Mouse (Mus musculus) adrenal gland, adult 18-20 months (tissue): Measurements from ENCODE around the gene Gstm4. TPM values are rescaled to one million over a fixed set of nuclear protein-coding genes. Genes with fewer than 3 reads are reported as not detected.
A peak's percentile ranks its signal among the peaks of the same experiment; 100 is the strongest.
"Not testable (repeated sequence)": the region's sequence is repeated elsewhere in the genome, so short reads cannot be mapped to it uniquely, and the experiment has no call there.

Experiments used
- DNase-seq, 2 experiments: peaks; one replicate each; pipeline ENCODE4 v3.0.0; 2021 to 2022; ENCODE audit warnings: low spot score in 2 of 2
- total RNA-seq, 2 experiments: library from RNA; stranded (reverse); gene quantifications; 1 replicate in 1 of 2; 2 replicates in 1 of 2; pipeline ENCODE4 v1.2.3; 2021

Gstm4 gene
- total RNA-seq, 2 experiments from 2014 or later: 19.6 to 20.3 TPM

DNA sequence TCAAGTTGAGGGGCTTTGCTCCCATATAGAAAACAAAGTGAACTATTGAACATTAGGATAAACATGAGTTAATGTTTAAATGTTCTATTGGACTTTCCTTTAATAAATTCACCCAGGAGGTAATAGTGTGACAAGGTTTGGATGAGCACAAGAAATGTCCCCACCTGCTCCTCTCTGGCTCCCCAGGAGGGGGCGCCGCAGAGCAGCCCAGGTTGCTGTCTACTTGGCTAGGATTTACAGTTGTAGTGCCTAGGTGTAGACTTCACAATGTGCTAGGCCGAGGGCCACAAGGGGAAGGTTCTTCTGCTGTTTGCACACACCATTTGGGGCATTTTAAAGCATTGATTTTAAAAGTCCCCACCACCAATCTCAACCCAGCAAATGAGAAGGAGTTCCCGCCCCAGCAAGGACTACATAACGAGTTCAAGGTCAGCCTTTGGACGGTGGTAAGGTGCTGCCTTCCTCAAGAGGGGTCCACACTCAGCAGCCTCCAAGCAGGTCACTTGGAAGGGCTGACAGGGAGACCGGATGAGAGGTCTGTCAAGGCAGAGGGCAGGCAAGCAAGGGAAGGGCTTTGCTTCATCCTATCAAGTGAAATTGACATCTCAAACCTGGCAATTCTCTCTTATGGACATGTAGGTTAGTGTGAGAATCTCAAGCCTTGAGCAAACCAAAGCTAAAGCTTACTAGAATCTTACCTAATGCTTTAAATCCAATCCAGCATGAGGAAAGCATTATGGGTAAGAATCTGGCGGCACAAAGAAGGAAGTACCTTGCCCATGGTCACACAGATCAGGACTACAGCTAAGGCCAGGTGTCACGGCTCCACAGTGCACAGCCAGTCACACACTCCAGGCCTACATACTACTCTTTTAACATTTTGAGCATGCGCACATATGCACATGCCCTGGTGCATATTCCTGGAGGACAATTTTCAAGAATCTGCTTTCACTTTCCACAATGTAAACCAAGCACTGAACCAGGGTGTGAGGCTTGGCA lies 25.9 kb upstream of the Gstm4 start:
- DNase-seq: peak; percentile 76 to 80

DNA sequence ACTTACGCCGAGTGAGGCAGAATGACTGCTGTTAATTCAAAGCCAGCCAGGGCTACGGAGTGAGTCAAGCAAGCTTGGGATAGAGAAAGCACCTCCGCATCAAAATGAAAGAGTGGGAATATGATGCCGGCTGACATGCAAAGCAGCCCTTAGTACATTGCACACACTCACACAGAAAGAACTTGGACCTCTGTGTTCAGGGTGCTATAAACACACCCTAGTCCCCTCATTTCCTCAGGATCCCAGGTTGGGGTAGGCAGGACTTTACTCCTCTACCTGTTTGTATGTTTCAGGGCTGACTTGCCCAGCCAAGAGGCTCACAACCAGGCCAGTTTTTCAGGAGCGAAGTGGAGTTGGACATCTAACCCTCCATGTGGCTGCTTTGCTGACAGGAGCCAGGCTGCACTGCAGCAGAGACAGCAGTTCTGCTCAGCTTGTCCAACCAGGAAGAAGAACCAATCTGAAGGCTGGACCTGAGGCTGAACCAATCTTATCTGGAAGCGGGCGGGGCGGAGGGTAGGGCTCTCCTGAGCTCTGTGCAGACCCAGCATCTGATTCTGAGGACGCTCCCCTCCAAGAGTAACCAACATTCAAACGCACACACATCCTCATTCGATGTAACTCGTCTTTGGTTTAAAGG lies 24.7 kb upstream of the Gstm4 start:
- DNase-seq: no peak

DNA sequence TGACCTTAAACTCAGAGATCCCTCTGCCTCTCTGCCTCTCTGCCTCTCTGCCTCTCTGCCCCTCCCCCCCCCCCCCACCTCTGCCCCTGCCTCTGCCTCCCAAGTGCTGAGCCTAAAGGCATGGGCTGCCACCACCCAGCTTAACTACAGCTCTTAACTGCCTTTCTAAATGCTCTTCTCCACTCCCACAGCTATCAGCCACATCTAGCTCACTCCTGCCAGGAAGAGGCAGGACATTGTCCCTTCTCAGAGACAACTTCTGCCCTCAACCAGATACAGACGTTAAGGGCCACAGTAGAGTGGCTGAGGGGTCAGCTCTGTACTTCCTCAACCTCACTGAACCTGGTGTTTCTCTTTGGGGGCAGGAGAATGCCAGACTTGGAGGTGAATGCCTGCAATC lies 24.1 kb upstream of the Gstm4 start:
- DNase-seq: no peak

DNA sequence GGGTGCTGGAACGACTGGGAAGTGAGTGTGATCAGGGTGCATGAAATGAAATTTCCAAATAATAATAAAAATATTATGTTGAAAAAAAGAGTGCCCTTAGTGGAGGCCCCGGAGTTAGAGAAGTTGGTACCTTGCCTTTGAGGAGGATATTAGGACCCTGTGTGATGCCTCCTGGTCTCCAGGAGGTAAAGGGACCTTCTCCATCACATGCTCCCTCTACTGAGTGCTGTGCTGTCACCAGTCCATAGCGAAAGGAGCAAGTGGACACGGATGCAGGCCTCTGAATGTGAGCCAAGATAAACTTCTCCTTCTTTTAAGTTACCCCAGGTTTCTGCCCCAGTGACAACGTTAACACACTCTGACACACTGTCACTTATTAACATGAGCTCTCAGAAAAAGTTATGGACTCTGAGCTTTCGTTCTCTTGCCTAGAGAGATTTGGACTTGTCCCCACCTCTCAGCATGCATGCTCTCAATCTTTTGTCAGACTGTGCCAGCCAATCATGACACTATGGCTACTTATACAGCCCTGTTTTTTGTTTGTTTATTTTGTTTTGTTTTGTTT lies 22.8 kb upstream of the Gstm4 start:
- DNase-seq: no peak

DNA sequence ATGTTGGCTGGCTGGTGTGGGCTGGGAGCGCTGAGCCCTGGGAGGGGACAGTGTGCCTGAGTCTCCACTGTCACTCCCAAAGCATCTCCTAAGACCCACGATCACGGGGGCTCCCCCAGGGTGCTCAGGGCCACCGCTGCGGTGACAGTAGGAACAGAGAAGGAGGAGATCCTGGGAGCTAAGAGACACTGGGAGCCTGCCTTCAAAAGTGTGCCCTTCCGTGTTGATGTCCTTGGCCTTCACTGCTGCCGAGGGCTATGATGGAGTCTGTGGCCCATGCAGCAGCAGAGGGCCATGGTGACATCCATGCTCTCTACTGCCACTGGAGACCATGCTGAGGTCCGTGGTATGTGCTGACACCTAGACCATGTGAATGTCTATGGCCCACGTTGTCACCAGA lies 20.9 kb upstream of the Gstm4 start:
- no peak for DNase-seq

DNA sequence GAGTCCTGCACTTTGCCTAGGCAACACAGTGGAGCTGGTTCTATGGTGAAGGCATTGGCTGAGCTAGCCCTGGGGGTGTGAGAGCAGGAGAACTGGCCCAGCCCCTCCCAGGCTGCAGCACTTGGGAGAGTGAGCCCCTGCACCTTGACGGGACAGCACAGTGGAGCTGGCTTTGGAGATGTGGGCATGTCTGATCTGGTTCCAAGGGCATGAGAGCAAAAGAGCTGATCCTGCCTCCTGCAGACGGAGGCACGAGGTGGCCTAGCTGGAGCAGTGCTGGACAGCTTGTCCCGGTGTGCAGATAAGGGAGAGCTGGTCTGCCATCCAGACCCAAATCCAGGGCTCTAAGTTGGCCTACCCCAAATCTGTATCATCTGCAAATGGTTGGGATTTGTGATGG lies 20.0 kb upstream of the Gstm4 start:
- no peak for DNase-seq

DNA sequence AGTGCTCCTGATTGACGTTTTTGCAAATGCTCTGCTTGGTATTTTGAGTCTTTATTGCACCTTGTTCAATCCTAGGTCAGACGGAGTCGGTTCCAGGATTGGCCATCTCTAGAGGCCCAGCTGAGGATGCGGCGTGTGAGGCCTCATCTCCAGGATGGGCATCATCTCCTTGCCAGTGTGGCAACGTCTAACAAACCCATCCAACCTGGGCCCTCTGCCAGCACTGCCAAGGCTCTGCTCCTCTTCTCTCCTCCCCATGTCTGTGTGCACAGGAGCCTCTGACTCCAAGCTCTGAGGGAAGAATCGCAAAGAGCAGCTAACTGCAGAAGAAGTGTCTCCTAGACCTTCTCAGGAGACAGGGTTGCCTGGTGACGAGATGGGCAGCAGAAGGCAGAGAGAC lies 18.0 kb upstream of the Gstm4 start:
- DNase-seq: peak in 1 of 2 experiments; percentile 8

DNA sequence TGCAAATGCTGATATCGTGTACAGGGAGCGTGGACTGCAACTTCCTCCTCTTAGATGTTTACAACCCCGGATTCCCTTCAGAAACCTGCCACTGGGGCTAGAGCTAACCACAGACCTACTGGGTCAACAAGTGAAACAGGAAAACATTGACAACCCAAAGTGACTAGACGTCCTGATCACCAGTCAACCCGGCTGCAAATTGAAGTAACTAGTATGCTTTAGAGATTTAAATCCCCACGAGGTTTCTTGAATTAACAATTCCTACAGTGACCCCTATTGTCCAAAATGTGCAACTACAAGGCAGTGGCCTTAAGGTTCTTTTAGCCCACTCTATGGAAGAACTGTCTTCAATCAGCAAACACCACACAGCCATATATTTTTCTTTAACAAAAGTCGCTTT lies 16.7 kb upstream of the Gstm4 start:
- peak in 1 of 2 experiments; percentile 48 for DNase-seq

DNA sequence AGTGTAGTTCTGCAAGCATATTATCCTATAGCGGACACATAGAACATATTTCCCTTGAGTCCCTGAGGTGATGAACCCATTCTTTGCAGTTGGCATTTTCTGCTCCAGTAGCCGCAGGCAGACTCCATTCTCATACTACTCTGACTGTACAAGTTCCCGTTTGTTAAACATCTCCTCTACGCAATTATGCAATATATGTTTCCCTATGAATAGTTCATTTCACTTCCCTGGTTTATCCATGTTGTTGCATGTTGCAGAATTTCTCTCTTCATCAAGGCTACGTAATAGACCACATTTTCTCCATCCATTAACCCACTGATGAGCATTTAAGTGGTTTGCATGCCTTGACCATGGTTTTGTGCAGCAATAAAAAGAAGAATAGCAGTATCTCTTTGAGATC lies 5.8 kb upstream of the Gstm4 start:
- no peak for DNase-seq

DNA sequence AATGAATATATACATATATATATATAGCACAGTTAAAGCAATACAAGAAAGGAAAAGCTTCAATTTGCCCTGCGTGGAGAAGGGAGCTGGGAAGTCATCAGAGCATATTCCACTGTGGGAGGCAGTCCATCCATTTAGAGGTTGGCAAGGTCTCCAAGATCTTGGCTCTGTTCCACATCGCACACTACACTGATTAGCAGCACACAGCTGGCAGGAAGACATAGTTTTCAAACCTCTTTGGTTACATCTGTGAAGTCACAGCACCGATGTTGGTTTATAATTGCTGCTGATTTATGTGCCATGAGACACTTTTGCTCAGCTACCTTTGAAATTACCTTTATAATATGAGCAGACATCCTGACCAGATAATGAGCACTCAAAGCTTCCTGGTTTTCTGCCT lies 3.6 kb upstream of the Gstm4 start:
- DNase-seq: no peak

DNA sequence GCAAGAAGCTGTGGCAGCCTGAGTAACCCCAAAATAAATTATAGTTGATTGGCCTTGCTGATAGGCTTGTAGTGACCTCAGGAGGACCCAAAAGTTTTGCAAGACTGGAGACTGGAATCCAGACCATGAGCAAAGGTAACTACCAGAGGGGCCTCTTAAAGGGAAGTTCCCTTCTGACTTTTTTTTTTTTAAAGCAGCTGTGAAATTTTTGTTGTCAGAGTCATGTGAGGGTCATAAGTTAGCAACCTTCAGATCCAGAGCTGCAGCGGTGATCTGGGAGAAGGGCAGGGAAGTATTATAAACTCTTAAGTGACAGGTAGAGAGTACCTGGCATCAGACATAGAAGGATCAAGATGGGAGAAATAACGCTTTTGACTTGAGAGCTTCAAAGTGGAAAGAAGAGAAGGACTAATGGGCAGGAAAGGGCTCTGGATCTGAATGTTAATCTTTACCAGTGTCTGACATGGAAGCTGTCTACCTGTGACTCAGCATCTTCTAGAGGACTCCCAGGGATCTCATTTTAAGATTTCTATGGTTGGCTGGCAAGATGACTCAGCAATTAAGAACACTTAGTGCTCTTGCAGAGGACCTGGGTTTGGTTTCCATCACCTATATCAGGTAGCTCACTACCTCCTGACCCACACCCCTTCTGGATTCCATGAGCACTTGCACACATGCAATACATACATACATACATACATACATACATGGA lies 2.4 kb upstream of the Gstm4 start:
- DNase-seq: no peak

DNA sequence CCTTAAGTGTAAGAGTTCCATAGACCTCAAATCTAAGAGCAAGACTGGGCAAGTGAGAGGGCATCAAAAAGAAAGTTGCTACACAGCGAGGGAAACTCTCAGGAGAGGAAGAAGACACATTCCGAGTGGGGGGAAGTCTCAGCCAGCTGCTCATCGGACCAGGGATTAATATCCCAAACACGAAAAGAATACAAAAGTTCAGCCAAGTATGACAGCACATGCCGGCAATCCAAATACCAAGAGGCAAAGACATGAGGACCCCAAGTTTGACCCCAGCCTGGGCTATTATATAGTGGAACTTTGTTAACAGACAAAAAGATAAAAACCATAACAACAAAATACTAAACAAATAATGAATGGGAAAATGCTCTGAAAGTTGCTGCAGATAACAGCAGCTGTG lies 11.5 kb downstream of the Gstm4 start:
- DNase-seq: no peak

DNA sequence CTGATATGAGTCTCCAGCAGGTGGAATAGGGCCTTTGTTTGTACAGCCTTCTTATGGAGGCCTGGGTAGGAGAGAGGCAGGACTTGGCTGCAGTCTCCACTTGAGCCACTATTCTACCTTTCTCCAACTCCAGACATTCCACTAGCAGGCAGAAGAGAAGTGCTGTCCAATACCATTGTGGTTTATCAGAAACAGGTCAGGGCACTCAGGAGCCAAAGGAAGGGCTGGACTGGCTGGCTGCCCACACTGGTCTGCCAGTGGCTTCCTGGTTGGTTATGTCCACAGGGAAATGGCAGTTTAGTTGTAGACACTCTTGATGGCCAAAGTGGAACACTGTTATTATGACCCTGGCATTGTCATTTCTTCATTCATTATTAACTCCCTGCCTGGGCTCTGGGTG lies 12.6 kb downstream of the Gstm4 start:
- DNase-seq: no peak

DNA sequence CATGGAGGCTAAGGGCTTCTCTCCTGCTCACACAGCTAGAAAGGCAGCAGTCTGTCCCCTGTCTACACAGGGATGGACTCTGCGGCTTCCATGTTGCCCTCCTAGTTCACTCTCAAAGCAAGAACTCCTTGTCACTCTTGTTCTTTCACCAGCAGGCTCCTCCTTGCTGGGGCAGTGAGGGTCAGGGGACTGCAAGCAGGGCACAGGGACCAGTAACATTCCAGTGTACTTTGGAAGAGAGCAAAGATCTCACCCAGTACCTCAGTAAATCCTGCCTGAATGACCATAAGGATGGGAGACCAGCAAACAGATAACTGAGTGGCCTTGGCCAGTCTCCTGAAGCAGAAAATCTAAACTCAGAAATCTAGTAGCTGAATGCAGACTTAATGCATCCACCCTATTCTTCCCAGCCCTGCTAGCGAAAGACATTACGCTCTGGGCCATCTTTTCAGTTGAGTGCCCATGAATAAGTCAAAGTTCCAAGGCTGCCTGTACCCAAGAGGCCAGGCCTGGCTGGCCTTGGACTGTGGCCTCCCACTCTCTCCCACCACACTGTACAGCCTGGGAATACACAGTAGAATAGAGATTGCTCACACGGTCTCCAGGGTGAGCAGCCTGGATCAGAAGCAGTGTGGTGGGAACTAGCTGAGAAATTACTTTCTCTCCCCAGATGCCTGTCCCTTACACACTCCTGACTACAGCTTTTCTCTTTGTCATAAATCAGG lies 15.9 kb downstream of the Gstm4 start:
- DNase-seq: no peak

DNA sequence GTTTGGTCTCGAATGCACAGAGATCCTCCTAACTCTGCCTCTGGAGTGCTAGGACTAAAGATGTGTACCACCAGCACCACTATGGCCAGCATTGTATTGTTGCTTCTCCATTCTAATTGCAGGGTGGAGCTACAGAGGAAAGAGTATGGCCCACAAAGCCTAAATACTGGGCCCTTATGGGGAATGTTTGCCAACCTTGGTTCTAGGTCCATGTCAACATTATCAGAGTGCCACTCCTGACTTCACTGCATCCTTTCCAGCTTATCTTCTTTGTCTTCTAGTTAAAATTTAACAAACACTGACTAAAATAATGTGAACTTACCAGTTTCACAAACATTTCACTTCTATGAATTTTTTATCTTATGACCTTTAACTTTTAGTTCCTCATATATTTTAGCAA lies 18.1 kb downstream of the Gstm4 start:
- DNase-seq: no peak

DNA sequence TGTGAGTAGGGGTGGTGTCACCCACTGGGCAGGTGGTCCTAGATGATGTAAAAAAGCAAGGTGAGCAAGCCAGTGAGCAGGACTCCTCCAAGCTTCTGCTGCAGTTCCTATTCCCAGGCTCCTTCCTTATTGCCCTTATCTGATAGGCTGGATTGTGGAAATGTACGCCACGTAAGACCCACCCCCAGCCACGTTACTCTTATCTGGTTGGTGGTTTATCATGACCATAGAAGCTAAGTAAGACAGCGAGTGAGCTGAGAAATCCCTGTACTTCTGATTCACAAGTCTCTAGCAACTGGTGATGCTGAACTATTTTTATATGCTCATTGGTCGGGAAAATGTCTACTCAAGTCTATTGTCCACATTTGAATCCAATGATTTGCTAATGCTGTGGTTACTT lies 18.6 kb downstream of the Gstm4 start:
- no peak for DNase-seq

DNA sequence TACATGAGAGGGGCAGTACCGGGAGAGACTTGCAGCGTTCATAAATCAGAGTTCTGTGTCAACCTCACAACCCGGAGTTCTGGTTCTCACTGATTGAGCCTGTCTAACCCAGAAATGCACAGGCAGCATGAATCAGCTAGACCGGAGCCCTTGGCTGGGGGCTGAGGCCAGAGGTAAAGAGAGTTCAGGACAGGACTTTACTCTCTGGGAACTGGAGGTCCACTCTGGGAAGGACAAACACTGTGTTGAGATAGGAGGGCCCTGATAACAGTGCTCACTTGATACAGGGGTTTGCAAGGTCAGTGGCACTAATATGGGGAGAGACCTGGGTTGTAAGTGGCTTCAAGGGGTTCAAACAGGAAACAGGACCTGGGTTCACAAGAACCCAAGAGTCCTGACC lies 19.4 kb downstream of the Gstm4 start:
- no peak for DNase-seq

DNA sequence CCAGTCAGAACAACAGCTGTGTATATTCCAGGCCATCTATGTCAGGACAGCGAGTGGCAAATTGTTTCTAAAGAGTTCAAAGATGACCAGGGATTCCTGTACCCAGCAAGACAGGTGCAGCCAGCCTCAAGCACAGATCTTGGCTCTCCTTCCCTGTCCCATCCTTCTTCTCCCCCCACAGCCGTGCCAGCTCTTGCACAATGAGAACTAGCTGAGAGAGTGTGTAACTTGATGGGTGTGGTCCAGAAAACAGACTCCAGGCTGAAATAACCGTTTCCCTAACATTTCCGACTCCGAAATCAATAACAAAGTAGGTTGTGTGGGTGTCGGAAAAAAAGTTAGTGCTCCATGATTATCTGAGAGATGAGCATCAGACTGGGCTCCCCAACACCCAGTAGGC lies 22.0 kb downstream of the Gstm4 start:
- DNase-seq: no peak

DNA sequence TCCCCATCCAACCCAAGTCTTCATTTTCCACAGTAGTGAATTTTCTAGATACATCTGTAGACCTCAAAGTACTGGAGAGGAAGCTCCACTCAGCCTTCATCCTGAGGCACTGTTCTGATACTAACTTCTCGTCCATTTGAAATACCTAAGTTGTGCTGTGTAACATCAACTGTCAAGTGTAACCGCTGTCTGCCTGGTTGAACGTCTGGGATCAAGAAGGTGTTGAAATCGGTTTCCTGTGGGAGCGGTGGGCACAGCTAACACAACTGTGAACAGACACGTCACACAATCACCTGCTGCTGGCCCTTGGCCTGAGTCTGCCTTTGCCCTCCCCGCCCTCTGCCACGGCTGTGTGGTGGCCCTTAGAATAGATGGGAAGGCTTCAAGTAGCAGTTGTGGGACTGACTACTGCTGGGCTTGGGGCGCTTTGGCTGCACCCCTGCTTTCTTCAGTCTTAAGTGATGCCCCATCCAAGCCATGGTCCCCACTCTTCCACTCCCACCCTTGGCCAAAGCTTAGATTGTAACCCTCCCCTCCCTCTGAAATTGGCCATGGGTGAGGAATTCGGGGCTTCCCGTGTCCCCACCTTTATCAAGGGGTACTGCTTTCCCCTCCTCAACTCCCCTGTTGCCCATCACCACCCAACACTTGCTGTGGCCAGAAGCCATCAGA lies 24.2 kb downstream of the Gstm4 start:
- not testable (repeated sequence) for DNase-seq

DNA sequence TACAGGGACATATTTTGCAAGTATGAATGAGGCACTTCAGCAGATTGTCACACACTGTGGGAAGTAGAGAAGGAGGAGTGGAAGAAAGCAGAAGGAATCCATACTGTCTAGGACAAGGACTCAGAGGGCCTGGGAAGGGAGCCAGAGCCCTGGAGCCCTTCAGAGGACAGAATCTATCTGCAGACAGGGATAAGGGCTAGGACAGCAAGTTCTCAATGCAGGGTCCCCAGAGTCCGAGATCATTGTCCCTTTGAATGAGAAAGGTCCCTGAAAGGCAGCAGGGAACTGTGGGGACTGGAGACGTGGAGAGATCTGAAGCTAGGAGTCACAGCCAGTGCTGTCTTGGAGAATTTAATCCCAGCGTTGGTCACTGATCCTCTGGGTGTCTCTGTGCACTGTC lies 25.5 kb downstream of the Gstm4 start:
- DNase-seq: not testable (repeated sequence)
